Mouse (Mus musculus) liver, postnatal 0 days (tissue): ENCODE measurements around the gene Gpr55. TPM values are rescaled to one million over a fixed set of nuclear protein-coding genes. Genes with fewer than 3 reads are reported as not detected.

ENCODE experiments used
- ATAC-seq: fragments of 200-750 bp; cut with Nextera tagmentation; 2 replicates; pipeline ENCODE4 v1.8.0; 2017; ENCODE audit warnings: mild to moderate bottlenecking, moderate library complexity
- DNase-seq: peaks from one replicate; pipeline ENCODE4 v3.0.0-alpha.2; 2016
- H3K27ac ChIP-seq: fragments of 300-500 bp; sonication (generic); 2 replicates; pipeline ENCODE4 v1.5.1; 2014; ENCODE audit warnings: antibody characterized with exemption, moderate library complexity, mild to moderate bottlenecking, low read depth
- H3K27me3 ChIP-seq: fragments of 300-500 bp; sonication (generic); 2 replicates; pipeline ENCODE4 v1.6.1; 2014; ENCODE audit warnings: low read length, control low read depth, mixed read lengths; ENCODE audit not compliant: insufficient read depth
- H3K36me3 ChIP-seq: fragments of 300-500 bp; sonication (generic); replicated peaks from 2 replicates; pipeline ENCODE4 v1.6.1; 2014; ENCODE audit warnings: mild to moderate bottlenecking, control low read depth, low read length, moderate library complexity, mixed read lengths; ENCODE audit not compliant: insufficient read depth
- H3K4me1 ChIP-seq: fragments of 300-500 bp; sonication (generic); 2 replicates; pipeline ENCODE4 v1.6.1; 2014; ENCODE audit warnings: antibody characterized with exemption, mild to moderate bottlenecking, control low read depth; ENCODE audit not compliant: insufficient read depth
- H3K4me2 ChIP-seq: fragments of 300-500 bp; sonication (generic); 2 replicates; pipeline ENCODE4 v1.6.1; 2014; ENCODE audit warnings: low read depth, mild to moderate bottlenecking, low read length, moderate library complexity, mixed read lengths
- H3K4me3 ChIP-seq: fragments of 300-500 bp; sonication (generic); 2 replicates; pipeline ENCODE4 v1.5.1; 2014; ENCODE audit warnings: low read depth, low read length
- H3K9ac ChIP-seq: fragments of 300-500 bp; sonication (generic); replicated peaks from 2 replicates; pipeline ENCODE4 v1.6.1; 2014; ENCODE audit warnings: mild to moderate bottlenecking, moderate library complexity
- H3K9me3 ChIP-seq: fragments of 300-500 bp; sonication (generic); 2 replicates; pipeline ENCODE4 v1.6.1; 2016; ENCODE audit warnings: mild to moderate bottlenecking, control low read depth, low read length, mixed read lengths
- CTCF ChIP-seq: sonication (generic); IDR thresholded peaks from 2 replicates; pipeline ENCODE4 v1.5.1; 2016; ENCODE audit warnings: antibody characterized with exemption, low read depth
- EP300 ChIP-seq: IDR thresholded peaks from 2 replicates; pipeline ENCODE4 v1.6.1; 2016; ENCODE audit warnings: antibody characterized with exemption, low read depth, mild to moderate bottlenecking
- WGBS: fragments of 180-500 bp; shearing (Covaris S2); extraction: QIAGEN DNeasy Blood & Tissue Kit; methylation state at CpG from one replicate; pipeline ENCODE4 v1.1.7; 2014; ENCODE audit not compliant: insufficient replicate concordance; 5-methylcytosine and 5-hydroxymethylcytosine counted together
- polyA plus RNA-seq: library from polyadenylated mRNA; unstranded; fragments of >200 nt; fragmentation: Nextera tagmentation; extraction: Ambion mirVana; gene quantifications from 2 replicates; pipeline ENCODE4 v1.2.1, GENCODE M21; 2015

Gpr55 gene
- polyA plus RNA-seq, 1 experiment from 2014 or later = 0.20 TPM

DNA sequence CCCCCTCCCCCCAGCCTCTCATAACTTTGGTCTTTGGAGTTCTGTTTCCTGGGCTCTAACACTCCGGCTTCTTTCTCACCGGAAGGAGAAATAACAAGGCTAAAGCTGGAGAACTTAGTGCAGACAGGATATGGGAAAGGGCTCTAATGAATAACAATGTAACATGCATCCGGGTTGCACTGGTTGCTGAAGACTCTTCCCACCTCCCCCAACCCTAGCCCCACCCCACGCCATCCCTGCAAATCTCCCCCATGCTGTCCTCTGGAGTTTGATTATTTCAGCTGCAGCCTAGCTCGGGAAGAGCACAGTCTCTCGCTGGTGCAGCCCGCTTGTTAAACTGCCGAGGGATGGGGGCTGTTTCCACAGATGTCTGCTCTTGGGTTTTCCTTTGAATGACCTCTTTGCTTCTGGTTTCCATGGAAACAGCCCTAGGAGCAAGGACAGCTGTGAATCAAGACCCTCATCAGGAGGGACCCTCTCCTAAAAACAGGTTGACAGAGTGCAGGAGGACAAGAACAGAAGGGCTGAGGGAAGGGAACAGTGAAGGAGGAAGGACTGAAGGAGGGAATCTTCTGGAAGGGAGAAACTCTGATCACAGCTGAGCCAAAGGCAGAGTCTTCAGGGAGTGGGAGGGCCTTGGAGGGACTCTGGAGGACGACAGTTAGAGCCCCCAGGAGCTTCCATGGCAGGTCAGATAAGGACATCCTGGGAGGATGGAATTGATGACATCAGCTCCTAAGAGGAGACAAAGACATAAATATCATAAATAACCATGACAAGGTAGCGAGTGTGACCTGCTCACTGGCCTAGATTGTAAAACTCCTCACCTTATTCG lies 27.0 kb downstream of the Gpr55 start:
- Histone ChIP-seq H3K27ac (peak overlapping the region; percentile 64), H3K4me1 (peaks cover 9% of the 10 kb centered on the region), H3K9me3 (no peaks in the 10 kb centered on the region), H3K27me3 (no peaks in the 10 kb centered on the region), H3K36me3 (no peaks in the 10 kb centered on the region), H3K4me2 (peak overlapping the region; percentile 47; the same call in 1 of the 2 replicates), H3K9ac (no peak overlapping the region), H3K4me3 (peak overlapping the region; percentile 10; the same call in 1 of the 2 replicates)
- WGBS = 20% methylated on average over 11 of the region's 11 CpGs
- ATAC-seq = peak; percentile 53
- no peak for TF ChIP-seq CTCF
- no peak for TF ChIP-seq EP300
- no peak for DNase-seq

DNA sequence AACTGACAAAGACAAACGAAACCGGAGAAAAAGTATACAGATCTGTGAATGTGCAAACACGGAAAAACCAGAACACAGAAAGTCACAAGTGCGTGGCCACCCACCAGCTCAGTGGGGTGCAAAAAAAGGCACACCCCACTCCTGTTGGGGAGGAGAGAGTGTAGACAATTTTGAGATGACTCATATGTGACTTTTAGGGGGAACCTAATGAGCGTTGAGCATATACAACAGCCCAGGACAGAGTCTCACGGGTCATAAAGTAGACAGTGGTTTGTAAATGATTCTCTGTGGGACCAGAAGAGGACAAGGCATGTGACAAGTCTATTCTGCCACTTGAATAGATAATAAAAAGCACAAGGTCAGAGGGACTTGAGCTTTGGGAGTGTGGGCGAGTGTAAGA lies 27.6 kb downstream of the Gpr55 start:
- Histone ChIP-seq H3K4me3 (peak overlapping the region; percentile 10; the same call in 1 of the 2 replicates), H3K4me2 (peak overlapping the region; percentile 47; the same call in 1 of the 2 replicates), H3K9me3 (no peaks in the 10 kb centered on the region), H3K9ac (0 out of 2 replicates have a peak overlapping the region, but pooled peaks have one; percentile 11), H3K4me1 (peaks cover 9% of the 10 kb centered on the region), H3K27me3 (no peaks in the 10 kb centered on the region), H3K27ac (peak overlapping the region; percentile 64), H3K36me3 (no peaks in the 10 kb centered on the region)
- ATAC-seq (peak; percentile 44), DNase-seq (no peak)
- 22% methylated on average over 7 of the region's 7 CpGs for WGBS
- TF ChIP-seq EP300 (no peak), CTCF (no peak)

DNA sequence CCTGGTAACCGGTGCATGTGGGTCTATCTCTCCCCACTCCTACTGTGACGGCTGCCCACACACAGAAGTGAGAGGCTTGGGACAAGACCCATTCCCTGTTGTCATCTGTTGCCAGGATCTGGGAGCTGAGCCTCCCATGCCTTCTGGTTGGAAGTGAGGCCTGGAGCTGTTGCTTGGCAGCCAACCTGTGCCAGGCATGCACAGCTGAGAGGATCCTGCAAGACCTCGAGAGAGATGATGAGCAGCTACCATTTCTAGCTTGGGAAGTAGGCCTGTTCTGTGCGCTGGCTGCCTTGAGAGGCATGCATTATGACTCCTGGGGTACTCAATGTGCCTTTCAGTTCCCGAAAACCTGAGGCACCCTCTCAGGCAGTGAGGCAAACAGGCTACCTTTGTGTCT lies 29.6 kb downstream of the Gpr55 start:
- H3K36me3 ChIP-seq = no peaks in the 10 kb centered on the region
- no peak for TF ChIP-seq EP300
- TF ChIP-seq CTCF = no peak
- H3K9me3 ChIP-seq = no peaks in the 10 kb centered on the region
- no peak overlapping the region for H3K4me3 ChIP-seq
- H3K4me1 ChIP-seq = peaks cover 9% of the 10 kb centered on the region
- no peaks in the 10 kb centered on the region for H3K27me3 ChIP-seq
- WGBS = 70% methylated on average over 5 of the region's 5 CpGs
- H3K9ac ChIP-seq = no peak overlapping the region
- no peak overlapping the region for H3K27ac ChIP-seq
- no peak overlapping the region for H3K4me2 ChIP-seq
- ATAC-seq = no peak
- no peak for DNase-seq

DNA sequence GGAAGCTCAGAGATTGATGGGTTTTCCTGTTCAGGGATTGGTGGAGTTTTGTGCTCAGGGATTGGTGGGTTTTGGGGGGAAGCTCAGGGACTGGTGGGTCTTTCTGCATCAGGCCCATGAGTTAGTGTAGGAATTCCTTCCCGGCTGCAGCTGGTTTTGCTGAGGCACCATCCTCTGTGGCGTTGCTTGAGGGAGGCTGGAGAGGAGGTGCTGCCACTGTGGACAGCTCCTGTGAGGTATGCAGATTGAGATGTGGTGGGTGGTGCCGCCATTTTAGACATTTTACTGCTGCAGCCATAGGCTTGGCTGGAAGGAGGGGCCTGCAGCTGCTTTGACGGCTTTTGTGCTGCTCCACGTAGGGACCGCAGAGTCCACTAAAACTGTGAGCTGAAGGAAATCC lies 31.4 kb downstream of the Gpr55 start:
- no peak overlapping the region for H3K9ac ChIP-seq

DNA sequence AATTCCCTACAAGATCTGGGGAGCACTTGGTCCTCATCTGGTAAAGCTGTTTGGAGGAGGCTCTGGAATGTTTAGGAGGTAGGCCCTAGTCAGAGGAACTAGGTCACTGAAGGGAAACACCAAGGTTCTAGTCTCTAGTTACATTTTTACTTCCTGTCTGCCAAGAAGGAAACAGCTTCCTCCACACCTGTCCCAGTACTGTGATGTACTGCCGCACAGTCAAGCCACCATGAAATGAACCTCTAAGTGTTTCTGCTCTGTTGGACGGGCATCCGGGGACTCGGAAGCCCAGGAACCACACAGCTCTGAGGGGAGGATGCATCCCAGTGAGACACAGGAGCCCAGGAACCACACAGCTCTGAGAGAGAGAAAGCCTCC lies 32.1 kb downstream of the Gpr55 start:
- H3K36me3 ChIP-seq = no peaks in the 10 kb centered on the region
- no peak overlapping the region for H3K27ac ChIP-seq
- H3K9me3 ChIP-seq = no peaks in the 10 kb centered on the region
- H3K4me3 ChIP-seq = no peak overlapping the region
- TF ChIP-seq CTCF (no peak), EP300 (no peak)
- no peaks in the 10 kb centered on the region for H3K27me3 ChIP-seq
- WGBS = 64% methylated on average over 4 of the region's 4 CpGs
- H3K4me2 ChIP-seq = no peak overlapping the region
- H3K9ac ChIP-seq = no peak overlapping the region
- peaks cover 8% of the 10 kb centered on the region for H3K4me1 ChIP-seq
- ATAC-seq (no peak), DNase-seq (no peak)

More for the DNA sequence above, 31.4 kb downstream of the Gpr55 start:
- no peak overlapping the region for H3K4me3 ChIP-seq
- TF ChIP-seq EP300 (no peak), CTCF (no peak)
- H3K4me1 ChIP-seq = peaks cover 12% of the 10 kb centered on the region
- H3K27ac ChIP-seq = no peak overlapping the region
- no peaks in the 10 kb centered on the region for H3K36me3 ChIP-seq
- no peaks in the 10 kb centered on the region for H3K9me3 ChIP-seq
- H3K4me2 ChIP-seq = no peak overlapping the region
- H3K27me3 ChIP-seq = no peaks in the 10 kb centered on the region
- DNase-seq (no peak), ATAC-seq (no peak)
- WGBS = 82% methylated on average over 6 of the region's 6 CpGs

DNA sequence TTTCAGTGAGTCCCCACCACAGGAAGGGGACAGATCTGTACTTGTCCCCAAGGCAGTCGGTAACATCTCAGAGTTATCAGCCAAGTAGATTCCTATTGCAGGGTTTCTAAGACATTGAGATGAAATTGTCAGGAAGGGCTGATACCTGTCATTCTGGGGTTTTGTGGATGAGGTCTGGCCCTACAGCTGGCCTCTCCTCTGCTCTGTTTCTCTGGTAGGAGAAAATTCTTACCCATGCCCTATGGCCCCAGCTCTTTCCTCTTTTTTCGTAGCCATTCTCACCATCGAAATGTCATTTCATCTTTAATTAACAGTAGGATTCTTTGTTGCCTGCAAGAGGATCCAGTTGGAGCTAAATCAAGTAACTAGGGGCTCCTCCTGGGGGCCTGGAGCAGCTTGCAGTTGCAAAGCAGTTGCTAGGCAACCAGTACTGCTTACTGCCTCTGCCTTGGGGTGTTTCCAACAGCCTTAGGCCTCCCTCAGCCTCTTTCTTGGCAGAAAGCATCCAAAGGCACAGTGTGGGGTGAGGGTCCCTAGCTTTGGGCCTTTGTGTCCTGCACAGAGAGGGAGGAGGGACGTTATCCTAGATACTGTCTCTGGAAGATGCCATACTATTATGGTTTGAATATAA lies 32.6 kb downstream of the Gpr55 start, which contains the start of gene 4933407L21Rik:
4933407L21Rik (plus strand) TSS at position 427 of the 631 bp plus-strand sequence.
- DNase-seq (no peak), ATAC-seq (no peak)
- 57% methylated on average over 4 of the region's 4 CpGs for WGBS
- Histone ChIP-seq H3K27ac (no peak within 1 kb of the TSS), H3K27me3 (no peaks in the 10 kb centered on the region), H3K36me3 (no peaks in the 10 kb centered on the region), H3K9ac (no peak within 1 kb of the TSS), H3K4me1 (peaks cover 6% of the 10 kb centered on the region), H3K4me2 (no peak within 1 kb of the TSS), H3K4me3 (no peak within 1 kb of the TSS), H3K9me3 (no peaks in the 10 kb centered on the region)
- no peak for TF ChIP-seq EP300
- no peak for TF ChIP-seq CTCF
